ENCODE assay signal across 8 mouse cellular contexts in genomic region chr2:91921181-91921789, GRCm38 (mm10). TPM values are rescaled to one million over a fixed set of nuclear protein-coding genes. Genes with fewer than 3 reads are reported as not detected.
A peak's percentile ranks its signal among the peaks of the same experiment; 100 is the strongest.
DNase-seq lines count a peak whose midpoint lies in the region; ATAC-seq lines count a peak whose summit lies in the region.

No protein-coding gene starts in this region.

- H3K9me3 ChIP-seq in intestine, embryonic 14.5 days (ENCODE audit: control insufficient read depth, low read length), result no peaks in the 10 kb centered on the region
- no peaks in the 10 kb centered on the region for H3K9me3 ChIP-seq in liver, embryonic 15.5 days (replicated peaks)

- H3K27me3 ChIP-seq in intestine, embryonic 14.5 days (replicated peaks; ENCODE audit: control insufficient read depth, insufficient read depth, low read length), result peaks cover 38% of the 10 kb centered on the region
- H3K27me3 ChIP-seq in liver, embryonic 15.5 days, result peaks cover 68% of the 10 kb centered on the region

- H3K27ac ChIP-seq in intestine, embryonic 14.5 days (ENCODE audit: low read depth), result no peak overlapping the region
- H3K27ac ChIP-seq in liver, embryonic 15.5 days (replicated peaks), result no peak overlapping the region

- H3K4me1 ChIP-seq in intestine, embryonic 14.5 days (replicated peaks; ENCODE audit: control insufficient read depth, insufficient read depth, low read length), result no peaks in the 10 kb centered on the region; the same call in 1 of the 2 replicates
- peaks cover 43% of the 10 kb centered on the region for H3K4me1 ChIP-seq in liver, embryonic 15.5 days (replicated peaks)

- H3K36me3 ChIP-seq in intestine, embryonic 14.5 days (ENCODE audit: control insufficient read depth, insufficient read depth, low read length), result peaks cover 20% of the 10 kb centered on the region
- peaks cover 20% of the 10 kb centered on the region for H3K36me3 ChIP-seq in liver, embryonic 15.5 days (replicated peaks)

- ATAC-seq in intestine, embryonic 14.5 days (replicated peaks; ENCODE audit: low FRiP score, low TSS enrichment, low read depth), result peak; percentile 18; the same call in 1 of the 2 replicates
- no peak for ATAC-seq in liver, embryonic 15.5 days (ENCODE audit: insufficient read depth)

- H3K4me2 ChIP-seq in intestine, embryonic 14.5 days (ENCODE audit: low read length), result peak overlapping the region; percentile 97
- peak overlapping the region; percentile 80 for H3K4me2 ChIP-seq in liver, embryonic 15.5 days

- WGBS in intestine, embryonic 14.5 days, result 4% methylated on average over 31 of the region's 31 CpGs
- WGBS in liver, embryonic 15.5 days (ENCODE audit: insufficient replicate concordance), result 6% methylated on average over 31 of the region's 31 CpGs

- peak; percentile 70 for DNase-seq in gastrocnemius, adult 18-20 months (ENCODE audit: low spot score)
- no peak for DNase-seq in gastrocnemius, adult 8-10 months (ENCODE audit: low spot score in 2 of 2)
- DNase-seq in adrenal gland, postnatal 14 days, result peak; percentile 91
- peak; percentile 76 for DNase-seq in forelimb bud, embryonic 11.5 days (ENCODE audit: low read depth, low spot score)
- DNase-seq in intestine, embryonic 14.5 days (ENCODE audit: low spot score), result peak; percentile 87
- peak; percentile 37 to 48 for DNase-seq in natural killer cell, adult 2 months (ENCODE audit: low spot score in 2 of 2)
- peak; percentile 75 for DNase-seq in yolk sac, embryonic 10.5 days (ENCODE audit: low spot score)

- H3K4me3 ChIP-seq in intestine, embryonic 14.5 days (ENCODE audit: low read depth, low read length), result peak overlapping the region; percentile 54
- peak overlapping the region; percentile 52 for H3K4me3 ChIP-seq in liver, embryonic 15.5 days (replicated peaks)

- H3K9ac ChIP-seq in intestine, embryonic 14.5 days (ENCODE audit: low read length), result no peak overlapping the region
- H3K9ac ChIP-seq in liver, embryonic 15.5 days, result no peak overlapping the region

RNA-seq across cellular contexts. Expression of gene Chrm4, which starts 5.8 kb away (rescaled TPM):
- not detected for total RNA-seq in gastrocnemius, adult 18-20 months (2021)
- not detected for total RNA-seq in gastrocnemius, adult 8-10 months (2022)
- total RNA-seq in adrenal gland, postnatal 14 days (2021), result 1.2 and 1.5 TPM in 2 replicates
- 0.16 TPM in 1 of 2 replicates, not detected in the other for polyA plus RNA-seq in intestine, embryonic 14.5 days (2014; fragmentation: Nextera tagmentation; extraction: Ambion mirVana)
- 0.13 TPM in 1 of 2 replicates, not detected in the other for polyA plus RNA-seq in liver, embryonic 15.5 days (2015; fragmentation: Nextera tagmentation; extraction: Ambion mirVana)

RNA-seq across cellular contexts. Expression of gene Mdk, which starts 10.8 kb away (rescaled TPM):
- 1 to 10 TPM in 1 of 2 experiments, under 1 TPM in 1; 0.82 to 1.7 TPM for total RNA-seq in gastrocnemius, adult 18-20 months (2021)
- total RNA-seq in gastrocnemius, adult 8-10 months (2022), result under 1 TPM in 3 of 4 experiments, not detected in 1; 0.44 to 0.46 (median 0.45) TPM
- total RNA-seq in adrenal gland, postnatal 14 days (2021), result 14.6 and 17.5 TPM in 2 replicates
- 973 and 1,126 TPM in 2 replicates for polyA plus RNA-seq in intestine, embryonic 14.5 days (2014; fragmentation: Nextera tagmentation; extraction: Ambion mirVana)
- 15.2 and 17.1 TPM in 2 replicates for polyA plus RNA-seq in liver, embryonic 15.5 days (2015; fragmentation: Nextera tagmentation; extraction: Ambion mirVana)

RNA-seq across cellular contexts. Expression of gene Gm9821, which starts 24.2 kb away (rescaled TPM):
- total RNA-seq in gastrocnemius, adult 18-20 months (2021), result not detected
- total RNA-seq in gastrocnemius, adult 8-10 months (2022), result not detected
- total RNA-seq in adrenal gland, postnatal 14 days (2021), result not detected in 2 replicates
- polyA plus RNA-seq in intestine, embryonic 14.5 days (2014; fragmentation: Nextera tagmentation; extraction: Ambion mirVana), result 0.74 and 0.88 TPM in 2 replicates
- 0.89 and 1.1 TPM in 2 replicates for polyA plus RNA-seq in liver, embryonic 15.5 days (2015; fragmentation: Nextera tagmentation; extraction: Ambion mirVana)

RNA-seq across cellular contexts. Expression of gene Dgkz, which starts 54.4 kb away (rescaled TPM):
- 10 to 100 TPM; 29.0 to 32.7 TPM for total RNA-seq in gastrocnemius, adult 18-20 months (2021)
- 10 to 100 TPM; 24.7 to 39.3 (median 28.4) TPM for total RNA-seq in gastrocnemius, adult 8-10 months (2022)
- 56.4 and 79.0 TPM in 2 replicates for total RNA-seq in adrenal gland, postnatal 14 days (2021)
- 71.9 and 75.6 TPM in 2 replicates for polyA plus RNA-seq in intestine, embryonic 14.5 days (2014; fragmentation: Nextera tagmentation; extraction: Ambion mirVana)
- 21.2 and 26.6 TPM in 2 replicates for polyA plus RNA-seq in liver, embryonic 15.5 days (2015; fragmentation: Nextera tagmentation; extraction: Ambion mirVana)

Comparison
In these comparisons a context has a peak if more than half of its experiments do, and no peak if none do; other contexts are left out.
1. DNase-seq: peak in gastrocnemius, adult 18-20 months (single experiment), adrenal gland, postnatal 14 days (single experiment), forelimb bud, embryonic 11.5 days (single experiment), intestine, embryonic 14.5 days (single experiment), natural killer cell, adult 2 months (2 of 2) and yolk sac, embryonic 10.5 days (single experiment); none in gastrocnemius, adult 8-10 months (0 of 2).